Mouse (Mus musculus) intestine, postnatal 0 days (tissue): ENCODE results near the gene Elavl3. TPM values are rescaled to one million over a fixed set of nuclear protein-coding genes. Genes with fewer than 3 reads are reported as not detected.

Source experiments
- ATAC-seq: fragments of 200-750 bp; cut with Nextera tagmentation; 2 replicates; pipeline ENCODE4 v1.8.0; 2017; ENCODE audit warnings: mild to moderate bottlenecking, moderate TSS enrichment, moderate library complexity
- H3K27ac ChIP-seq: fragments of 300-500 bp; sonication (generic); 2 replicates; pipeline ENCODE4 v1.5.1; 2014; ENCODE audit warnings: mild to moderate bottlenecking, low read depth, low read length, moderate library complexity
- H3K27me3 ChIP-seq: fragments of 300-500 bp; sonication (generic); replicated peaks from 2 replicates; pipeline ENCODE4 v1.6.1; 2014; ENCODE audit warnings: low read length, mixed read lengths; ENCODE audit not compliant: control insufficient read depth, insufficient read depth
- H3K36me3 ChIP-seq: fragments of 300-500 bp; sonication (generic); 2 replicates; pipeline ENCODE4 v1.6.1; 2014; ENCODE audit warnings: mild to moderate bottlenecking, moderate library complexity; ENCODE audit not compliant: control insufficient read depth, insufficient read depth
- H3K4me1 ChIP-seq: fragments of 300-500 bp; sonication (generic); replicated peaks from 2 replicates; pipeline ENCODE4 v1.6.1; 2014; ENCODE audit warnings: antibody characterized with exemption, low read length, mixed read lengths; ENCODE audit not compliant: control insufficient read depth, insufficient read depth
- H3K4me2 ChIP-seq: fragments of 300-500 bp; sonication (generic); replicated peaks from 2 replicates; pipeline ENCODE4 v1.6.1; 2014; ENCODE audit warnings: low read depth, mild to moderate bottlenecking, moderate library complexity
- H3K4me3 ChIP-seq: fragments of 300-500 bp; sonication (generic); 2 replicates; pipeline ENCODE4 v1.5.1; 2014; ENCODE audit warnings: low read depth, low read length
- H3K9ac ChIP-seq: fragments of 300-500 bp; sonication (generic); 2 replicates; pipeline ENCODE4 v1.6.1; 2014; ENCODE audit warnings: mild to moderate bottlenecking, low read depth, low read length
- H3K9me3 ChIP-seq: fragments of 300-500 bp; sonication (generic); 2 replicates; pipeline ENCODE4 v1.6.1; 2016; ENCODE audit warnings: mixed run types; ENCODE audit not compliant: control insufficient read depth
- CTCF ChIP-seq: sonication (generic); IDR thresholded peaks from 2 replicates; pipeline ENCODE4 v1.5.1; 2016; ENCODE audit warnings: low read depth, mild to moderate bottlenecking, control low read depth, antibody characterized with exemption, moderate library complexity
- WGBS: fragments of 180-500 bp; shearing (Covaris S2); extraction: QIAGEN DNeasy Blood & Tissue Kit; methylation state at CpG from one replicate; pipeline ENCODE4 v1.1.7; 2014; 5-methylcytosine and 5-hydroxymethylcytosine counted together
- polyA plus RNA-seq: library from polyadenylated mRNA; unstranded; fragments of >200 nt; fragmentation: Nextera tagmentation; extraction: Ambion mirVana; gene quantifications from 2 replicates; pipeline ENCODE4 v1.2.1, GENCODE M21; 2015

The Elavl3 gene
- polyA plus RNA-seq, 1 experiment from 2014 or later = 0.78 TPM

DNA sequence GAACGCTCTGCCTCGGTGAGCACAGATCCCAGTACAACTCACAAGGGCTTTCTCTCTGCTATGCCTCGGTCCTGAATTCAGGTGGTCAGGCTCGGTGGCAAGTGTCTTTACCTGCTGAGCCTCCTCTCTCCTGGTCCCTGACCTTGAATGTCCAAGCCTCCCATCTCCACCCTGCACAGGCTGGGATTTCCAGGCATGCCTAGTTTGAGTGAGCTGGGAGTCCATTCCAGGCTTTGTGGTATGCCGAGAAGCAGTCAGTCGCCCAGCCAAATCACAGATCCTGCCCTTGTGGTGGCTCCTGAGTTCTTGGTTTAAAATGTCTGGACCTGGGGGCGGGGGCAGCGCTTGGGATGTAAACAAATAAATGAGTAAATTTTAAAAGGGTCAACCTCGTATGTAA is 4.5 kb downstream of the Elavl3 start:
- no peak for ATAC-seq
- no peaks in the 10 kb centered on the region for H3K9me3 ChIP-seq
- H3K27ac ChIP-seq = no peak overlapping the region
- no peak for TF ChIP-seq CTCF
- peaks cover 21% of the 10 kb centered on the region for H3K27me3 ChIP-seq
- 0 out of 2 replicates have a peak, but pooled peaks cover 3% of the 10 kb centered on the region for H3K4me1 ChIP-seq
- no peak overlapping the region for H3K4me2 ChIP-seq
- no peak overlapping the region for H3K4me3 ChIP-seq
- WGBS = 55% methylated on average over 9 of the region's 9 CpGs
- no peak overlapping the region for H3K9ac ChIP-seq
- no peaks in the 10 kb centered on the region for H3K36me3 ChIP-seq

DNA sequence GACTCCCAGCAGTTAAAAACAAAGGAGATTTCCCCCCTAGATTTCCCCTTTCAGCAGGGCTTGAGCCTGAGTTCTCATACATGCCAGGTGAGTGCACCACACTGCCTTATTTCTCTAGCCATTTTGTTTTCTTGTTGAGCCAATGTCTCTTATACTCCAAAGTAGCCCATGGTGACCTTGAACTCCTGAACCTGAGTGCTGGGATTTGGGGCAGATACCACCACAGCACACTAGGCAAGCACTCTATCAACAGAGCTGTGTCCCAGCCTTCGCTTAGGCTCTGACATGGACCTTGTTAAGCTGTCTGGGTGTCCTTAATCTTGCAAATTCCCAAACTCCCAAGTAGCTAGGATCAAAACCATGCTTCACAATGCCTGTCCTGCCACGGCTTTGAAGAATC is 10.0 kb downstream of the Elavl3 start:
- TF ChIP-seq CTCF = no peak
- H3K36me3 ChIP-seq = no peaks in the 10 kb centered on the region
- H3K9me3 ChIP-seq = no peaks in the 10 kb centered on the region
- H3K4me3 ChIP-seq = no peak overlapping the region
- no peaks in the 10 kb centered on the region for H3K4me1 ChIP-seq
- H3K27ac ChIP-seq = no peak overlapping the region
- no peak overlapping the region for H3K4me2 ChIP-seq
- H3K27me3 ChIP-seq = no peaks in the 10 kb centered on the region
- no peak for ATAC-seq
- no peak overlapping the region for H3K9ac ChIP-seq
- 61% methylated on average over 2 of the region's 2 CpGs for WGBS

DNA sequence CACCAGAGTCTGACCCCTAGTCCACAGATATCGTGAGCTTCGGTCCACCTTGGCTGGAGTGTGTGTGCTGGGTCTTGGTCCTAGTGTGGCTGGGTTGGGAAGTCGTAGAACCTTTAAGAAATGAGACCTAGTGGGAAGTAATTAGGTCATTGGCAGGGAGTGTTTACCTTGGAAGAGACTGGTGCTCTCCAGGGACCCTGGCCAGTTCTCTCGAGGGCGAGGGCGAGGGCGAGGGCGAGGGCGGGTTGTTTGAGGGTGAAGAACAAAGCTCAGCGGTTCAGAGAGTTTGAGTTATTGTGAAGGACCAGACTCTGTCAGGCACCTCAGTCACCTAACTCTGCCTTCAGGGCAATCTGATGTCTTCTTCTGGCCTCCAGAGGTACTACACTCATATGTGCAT is 14.0 kb downstream of the Elavl3 start:
- H3K9me3 ChIP-seq = no peaks in the 10 kb centered on the region
- no peaks in the 10 kb centered on the region for H3K36me3 ChIP-seq
- WGBS = 64% methylated on average over 10 of the region's 10 CpGs
- no peaks in the 10 kb centered on the region for H3K27me3 ChIP-seq
- H3K4me2 ChIP-seq = no peak overlapping the region
- no peak overlapping the region for H3K9ac ChIP-seq
- TF ChIP-seq CTCF = no peak
- no peaks in the 10 kb centered on the region for H3K4me1 ChIP-seq
- H3K27ac ChIP-seq = no peak overlapping the region
- no peak overlapping the region for H3K4me3 ChIP-seq
- no peak for ATAC-seq

DNA sequence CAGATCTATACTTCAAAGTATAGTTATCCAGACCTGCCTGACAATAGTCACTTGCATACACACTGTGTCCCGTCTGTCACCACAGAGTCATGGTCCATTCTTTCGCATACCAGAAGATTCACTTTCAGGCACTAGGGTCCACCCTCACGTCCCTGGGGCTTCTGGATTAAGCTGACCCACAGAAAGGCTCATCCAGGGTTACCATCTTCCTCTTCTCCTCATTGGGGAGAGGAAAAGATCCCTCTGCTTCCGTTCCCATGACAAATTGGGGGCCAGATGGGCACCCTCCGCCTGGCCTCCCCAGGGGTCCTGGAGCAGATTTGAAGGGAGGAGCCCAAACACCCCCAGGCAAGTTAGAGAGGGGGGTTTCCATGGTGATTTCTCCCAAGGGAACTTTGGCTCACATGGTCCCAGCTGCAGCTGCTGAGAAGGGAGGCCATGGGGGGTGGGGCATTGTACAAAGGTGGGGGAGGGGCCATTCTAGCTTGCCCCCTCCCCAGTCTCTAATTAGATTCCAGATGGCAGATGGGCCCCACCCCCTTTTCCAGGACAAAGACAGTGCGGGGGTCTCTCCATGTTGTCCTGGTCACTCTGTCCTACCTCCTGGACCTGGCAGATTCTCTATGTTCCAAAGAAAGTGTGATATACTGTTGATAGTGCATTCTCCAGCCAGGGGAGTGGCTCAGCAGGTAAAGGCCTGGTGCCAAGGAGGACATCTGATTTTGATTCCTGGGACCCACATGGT is 16.4 kb downstream of the Elavl3 start:
- H3K27ac ChIP-seq = no peak overlapping the region
- 60% methylated on average over 6 of the region's 6 CpGs for WGBS

DNA sequence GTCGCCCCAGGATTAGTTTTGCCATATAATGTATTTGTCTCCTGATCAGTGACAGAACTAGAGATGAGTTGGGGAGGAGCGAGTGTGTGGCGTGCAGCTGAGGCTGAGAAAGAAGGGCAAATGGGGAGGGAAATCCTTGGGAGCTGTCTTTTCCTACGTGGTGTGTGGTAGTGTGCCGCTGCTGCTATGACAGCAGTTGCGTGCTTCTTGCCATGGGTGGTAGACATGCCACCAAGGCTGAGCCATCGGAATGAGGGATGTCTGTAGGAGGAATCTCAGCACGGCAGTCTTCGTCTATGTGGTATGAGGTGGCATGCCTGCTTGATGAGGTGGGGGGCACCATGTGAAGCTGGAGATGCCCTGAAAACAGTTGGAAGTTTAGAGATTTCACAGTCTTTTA is 21.4 kb downstream of the Elavl3 start:
- H3K27ac ChIP-seq = no peak overlapping the region
- no peaks in the 10 kb centered on the region for H3K27me3 ChIP-seq
- H3K9me3 ChIP-seq = no peaks in the 10 kb centered on the region
- no peak for ATAC-seq
- no peaks in the 10 kb centered on the region for H3K4me1 ChIP-seq
- WGBS = 92% methylated on average over 9 of the region's 9 CpGs
- H3K36me3 ChIP-seq = no peaks in the 10 kb centered on the region
- no peak overlapping the region for H3K4me2 ChIP-seq
- TF ChIP-seq CTCF = no peak
- H3K4me3 ChIP-seq = no peak overlapping the region
- H3K9ac ChIP-seq = no peak overlapping the region

More for the DNA sequence above, 16.4 kb downstream of the Elavl3 start:
- Histone ChIP-seq H3K4me3 (no peak overlapping the region), H3K36me3 (no peaks in the 10 kb centered on the region), H3K4me1 (no peaks in the 10 kb centered on the region), H3K9me3 (no peaks in the 10 kb centered on the region), H3K27me3 (no peaks in the 10 kb centered on the region), H3K9ac (no peak overlapping the region), H3K4me2 (no peak overlapping the region)
- ATAC-seq = no peak
- TF ChIP-seq CTCF = no peak

DNA sequence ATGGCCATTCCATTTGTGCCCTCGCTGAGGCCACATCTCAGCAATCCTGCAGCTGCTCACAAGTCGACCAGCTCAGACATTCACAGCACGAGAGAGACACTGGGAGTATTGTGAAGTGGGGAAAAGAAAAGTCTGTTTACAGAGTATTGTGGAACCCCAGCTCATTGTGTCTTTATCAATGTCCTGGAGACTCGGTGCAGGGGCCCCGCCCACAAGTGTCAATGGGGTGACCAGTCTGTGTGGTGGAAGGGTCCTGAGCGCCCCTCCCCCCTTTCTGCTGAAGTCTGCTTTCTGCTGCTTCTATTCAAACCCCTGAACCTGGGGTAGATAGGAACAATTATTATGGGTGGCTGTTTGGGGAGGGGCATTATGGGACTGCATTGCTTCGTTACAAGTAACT is 23.4 kb downstream of the Elavl3 start:
- Histone ChIP-seq H3K27me3 (no peaks in the 10 kb centered on the region), H3K9me3 (no peaks in the 10 kb centered on the region), H3K36me3 (no peaks in the 10 kb centered on the region), H3K9ac (no peak overlapping the region), H3K4me2 (no peak overlapping the region), H3K27ac (no peak overlapping the region), H3K4me3 (no peak overlapping the region), H3K4me1 (no peaks in the 10 kb centered on the region)
- 33% methylated on average over 7 of the region's 7 CpGs for WGBS
- no peak for ATAC-seq
- no peak for TF ChIP-seq CTCF
